Mouse (Mus musculus) splenic B cell, adult 2 months (primary cell): Measurements from ENCODE around the gene Krt8.
"Not testable (repeated sequence)": the region's sequence is repeated elsewhere in the genome, so short reads cannot be mapped to it uniquely, and the experiment has no call there.

Experiments used
- DNase-seq: peaks from one replicate; pipeline ENCODE4 v3.0.0-alpha.2; 2011; ENCODE audit warnings: low read depth, low spot score
- H3K27me3 ChIP-seq: 2 replicates; pipeline ENCODE4 v1.6.1; 2012; ENCODE audit warnings: mild to moderate bottlenecking, low read length, moderate library complexity, mixed read lengths; ENCODE audit not compliant: control insufficient read depth, poor library complexity, insufficient read depth, severe bottlenecking
- H3K36me3 ChIP-seq: 2 replicates; pipeline ENCODE4 v1.6.1; 2012; ENCODE audit warnings: mild to moderate bottlenecking, low read length, moderate library complexity, mixed read lengths; ENCODE audit not compliant: control insufficient read depth, poor library complexity, insufficient read depth, severe bottlenecking

Gene Krt8

GRCm38 (mm10) chr15:101999156-101999555 lies 5.1 kb downstream of the Krt8 start:
- H3K27me3 ChIP-seq, result no peaks in the 10 kb centered on the region
- H3K36me3 ChIP-seq, result no peaks in the 10 kb centered on the region

DNA sequence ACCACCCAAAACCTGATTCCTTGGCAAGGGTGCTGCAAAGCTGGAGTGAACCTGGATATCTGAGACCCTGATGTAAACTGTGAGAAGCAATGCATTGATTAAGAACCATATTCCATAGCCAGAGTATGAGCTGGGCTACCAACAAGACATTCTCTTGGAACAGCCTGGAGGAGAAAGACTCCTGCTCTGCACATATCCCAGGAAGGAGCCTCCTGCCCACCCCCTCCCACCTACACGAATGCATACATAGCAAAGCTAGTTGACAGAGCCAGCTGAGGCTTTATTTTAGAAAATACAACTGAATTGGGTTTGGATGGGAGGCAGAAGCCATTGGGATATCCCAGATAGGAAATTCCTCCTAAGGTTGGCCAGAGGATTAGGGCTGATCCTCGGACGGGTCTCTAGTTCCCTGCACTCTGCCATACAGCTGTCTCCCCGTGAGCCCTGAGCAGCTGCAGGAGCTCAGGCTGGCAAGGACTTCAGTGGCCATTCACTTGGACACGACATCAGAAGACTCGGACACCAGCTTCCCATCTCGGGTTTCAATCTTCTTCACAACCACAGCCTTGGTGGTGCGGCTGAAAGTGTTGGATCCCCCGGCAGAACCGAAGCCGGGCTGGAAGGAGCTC lies 7.7 kb downstream of the Krt8 start:
- not testable (repeated sequence) for H3K27me3 ChIP-seq, DNase-seq, H3K36me3 ChIP-seq

More at GRCm38 (mm10) chr15:101999156-101999555, 5.1 kb downstream of the Krt8 start:
- DNase-seq, result no peak

- Histone ChIP-seq H3K36me3 (no peaks in the 10 kb centered on the region), H3K27me3 (no peaks in the 10 kb centered on the region)
- DNase-seq, result no peak
These were observed 8.6 kb downstream of the Krt8 start for GRCm38 (mm10) chr15:101995484-101996236.

DNA sequence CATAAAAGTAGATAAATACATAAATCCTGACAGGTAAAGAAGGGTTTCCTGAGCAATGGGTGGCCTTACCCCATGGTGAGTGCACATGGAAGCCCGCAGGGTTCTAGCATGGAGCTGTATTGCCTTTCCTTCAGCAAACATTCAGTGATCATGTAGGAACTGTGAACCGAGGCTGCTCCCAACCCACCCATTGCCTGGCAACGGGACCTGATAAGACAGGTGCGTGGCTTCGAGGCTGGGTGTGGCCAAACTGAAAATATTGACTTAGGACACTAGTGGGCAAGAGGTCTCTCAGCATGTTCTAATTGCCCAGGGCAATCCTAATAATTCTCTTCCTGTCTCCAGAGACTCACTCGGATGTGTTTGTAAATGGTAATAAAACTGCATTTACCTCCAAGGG lies 9.9 kb downstream of the Krt8 start:
- Histone ChIP-seq H3K27me3 (no peaks in the 10 kb centered on the region), H3K36me3 (no peaks in the 10 kb centered on the region)
- DNase-seq, result no peak

GRCm38 (mm10) chr15:101990946-101991345 lies 13.3 kb downstream of the Krt8 start:
- no peaks in the 10 kb centered on the region for H3K27me3 ChIP-seq
- no peak for DNase-seq
- H3K36me3 ChIP-seq, result no peaks in the 10 kb centered on the region

DNA sequence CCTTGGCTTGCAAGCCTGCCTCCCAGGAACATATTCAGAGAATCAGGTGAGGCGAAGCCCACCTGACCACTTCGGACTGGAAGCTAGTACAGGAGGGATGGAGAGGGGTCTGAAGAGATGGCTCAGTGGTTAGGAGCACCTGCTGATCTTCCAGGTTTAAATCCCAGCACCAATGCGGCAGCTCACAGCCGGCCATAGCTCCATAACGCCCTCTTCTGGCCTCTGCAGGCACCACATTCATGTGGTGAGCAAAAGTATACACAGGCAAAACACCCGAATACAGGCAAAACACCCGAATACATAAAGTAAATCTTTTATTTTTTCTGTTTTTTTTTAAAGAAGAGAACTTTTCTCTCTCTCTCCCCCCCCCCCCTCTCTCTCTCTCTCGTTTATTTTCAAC lies 15.6 kb downstream of the Krt8 start:
- DNase-seq, result no peak
- H3K36me3 ChIP-seq, result no peaks in the 10 kb centered on the region

GRCm38 (mm10) chr15:101988119-101988518 lies 16.2 kb downstream of the Krt8 start:
- DNase-seq, result peak; percentile 84
- H3K36me3 ChIP-seq, result no peaks in the 10 kb centered on the region
- no peaks in the 10 kb centered on the region for H3K27me3 ChIP-seq

More for the DNA sequence above, 15.6 kb downstream of the Krt8 start:
- H3K27me3 ChIP-seq, result no peaks in the 10 kb centered on the region

DNA sequence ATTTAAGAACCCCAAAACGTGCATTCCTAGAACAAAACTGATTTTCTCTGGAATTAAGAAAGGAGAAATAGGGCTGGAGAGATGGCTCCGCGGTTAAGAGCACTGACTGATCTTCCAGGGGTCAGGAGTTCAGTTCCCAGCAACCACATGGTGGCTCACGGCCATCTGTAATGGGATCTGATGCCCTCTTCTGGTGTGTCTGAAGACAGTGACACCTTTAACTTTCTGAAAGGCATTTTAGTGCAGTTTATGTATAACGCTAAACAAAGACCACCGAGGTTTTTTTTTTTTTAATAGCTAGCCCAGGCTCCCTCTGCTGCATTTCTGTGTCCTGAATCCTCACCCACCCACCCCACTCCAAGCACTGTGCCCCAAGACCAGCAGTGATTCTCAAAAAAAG lies 19.5 kb downstream of the Krt8 start:
- Histone ChIP-seq H3K27me3 (no peaks in the 10 kb centered on the region), H3K36me3 (no peaks in the 10 kb centered on the region)
- no peak for DNase-seq

DNA sequence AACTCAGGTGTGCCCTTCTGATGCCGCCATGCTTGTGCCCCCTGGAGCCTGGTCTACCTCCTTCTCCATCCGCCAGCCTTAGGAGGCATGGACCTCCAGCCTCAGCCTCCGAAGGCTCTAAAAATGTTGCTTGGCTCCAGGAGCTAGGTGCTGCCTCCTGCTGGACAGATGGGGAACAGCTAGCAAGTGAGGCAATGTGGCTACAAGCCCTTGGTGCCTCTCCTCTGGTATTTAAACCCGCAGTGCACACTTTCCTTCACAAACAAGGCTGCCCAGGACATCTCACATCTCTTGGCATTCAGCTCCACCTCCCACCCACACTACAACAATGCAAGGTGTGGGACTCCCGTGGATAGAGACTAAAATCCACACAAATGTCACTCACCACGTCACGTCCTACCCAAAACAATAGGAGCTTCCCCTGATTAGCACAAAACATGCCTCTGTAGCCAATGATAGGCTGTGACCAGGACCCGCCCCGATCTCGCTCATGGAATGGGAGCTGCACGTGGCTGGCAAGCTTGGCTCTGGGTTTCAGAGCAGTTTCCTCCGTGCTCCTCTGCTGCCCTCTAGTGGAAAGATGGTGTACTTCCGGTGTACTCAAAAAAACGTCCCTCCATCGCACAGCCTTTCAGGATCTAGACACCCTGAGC lies 20.2 kb downstream of the Krt8 start:
- H3K36me3 ChIP-seq, result no peaks in the 10 kb centered on the region
- no peaks in the 10 kb centered on the region for H3K27me3 ChIP-seq
- peak; percentile 89 for DNase-seq

DNA sequence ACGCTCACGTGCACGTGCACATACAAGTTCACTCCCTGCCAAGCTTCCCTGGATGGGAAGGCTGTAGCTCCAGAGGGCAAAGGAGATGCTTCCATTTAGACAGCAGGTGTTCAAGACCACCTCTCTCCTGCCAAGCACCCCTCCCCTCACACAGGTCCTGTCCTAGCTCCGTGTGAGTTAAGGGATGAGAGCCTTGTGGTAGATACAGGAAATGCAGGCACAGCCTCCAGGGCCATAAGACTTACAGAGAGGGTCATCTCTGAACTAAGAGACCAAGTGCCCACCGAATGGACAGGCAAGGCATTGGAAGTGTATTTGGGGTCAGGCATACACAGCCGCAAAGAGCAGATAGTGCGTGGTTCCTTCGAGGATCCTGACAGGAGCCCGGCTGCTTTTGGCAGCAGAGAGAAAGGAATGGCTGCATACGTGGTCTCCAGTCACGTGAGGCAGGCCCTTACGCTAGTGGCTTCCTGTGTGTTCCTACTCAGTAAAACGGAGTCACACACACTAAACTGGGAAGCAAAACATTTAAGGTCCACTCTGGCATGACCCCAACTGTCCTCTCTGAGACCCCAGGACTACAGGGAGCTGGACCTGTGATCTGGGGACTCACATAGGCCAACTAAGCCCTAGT lies 20.9 kb downstream of the Krt8 start:
- H3K36me3 ChIP-seq, result no peaks in the 10 kb centered on the region
- DNase-seq, result no peak
- H3K27me3 ChIP-seq, result no peaks in the 10 kb centered on the region

- no peak for DNase-seq
These were observed 23.4 kb downstream of the Krt8 start for GRCm38 (mm10) chr15:101980849-101981248.

GRCm38 (mm10) chr15:101977043-101977726 lies 27.1 kb downstream of the Krt8 start:
- Histone ChIP-seq H3K27me3 (no peaks in the 10 kb centered on the region), H3K36me3 (no peaks in the 10 kb centered on the region)
- peak; percentile 39 for DNase-seq

More at GRCm38 (mm10) chr15:101980849-101981248, 23.4 kb downstream of the Krt8 start:
- Histone ChIP-seq H3K36me3 (no peaks in the 10 kb centered on the region), H3K27me3 (no peaks in the 10 kb centered on the region)

DNA sequence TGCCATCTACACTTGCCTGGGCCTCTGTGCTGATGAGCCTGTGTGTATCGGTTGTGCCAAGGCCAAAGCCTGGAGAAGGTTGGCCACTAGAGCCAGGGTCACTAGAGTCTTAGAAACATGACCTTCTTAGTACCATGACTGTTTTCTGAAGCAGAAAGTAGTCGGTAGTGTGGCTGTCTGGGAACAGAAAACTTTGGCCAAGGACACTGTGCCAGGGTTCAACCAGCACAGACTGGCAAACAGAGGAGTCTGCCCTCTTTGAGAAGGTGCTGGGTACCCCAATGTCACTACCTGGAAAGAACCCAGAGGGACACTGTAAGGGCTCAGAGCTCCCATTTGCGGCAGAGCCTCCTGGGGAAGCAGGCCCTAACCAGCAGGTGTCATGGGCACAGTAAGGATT lies 27.6 kb downstream of the Krt8 start:
- no peak for DNase-seq
- no peaks in the 10 kb centered on the region for H3K27me3 ChIP-seq
- no peaks in the 10 kb centered on the region for H3K36me3 ChIP-seq

DNA sequence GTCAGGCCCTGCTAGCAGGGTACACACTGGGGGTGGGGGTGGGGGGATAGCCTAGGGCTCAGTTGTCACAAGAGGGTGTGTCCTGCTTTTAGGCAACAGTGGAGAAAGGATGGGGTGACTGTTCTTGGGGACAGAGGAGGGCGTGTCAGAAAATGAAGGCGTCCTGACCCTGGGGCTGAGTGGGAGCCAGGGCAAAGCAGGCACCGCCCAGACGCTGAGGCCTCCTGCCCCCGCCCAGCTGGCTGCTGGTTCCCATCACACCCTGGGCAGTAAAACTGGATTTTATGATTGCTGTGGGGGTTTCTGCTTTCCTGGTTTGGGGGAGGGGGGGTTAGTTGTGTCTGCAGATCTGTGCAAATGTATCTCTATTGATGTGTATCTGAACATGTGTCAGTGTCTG lies 28.3 kb downstream of the Krt8 start:
- Histone ChIP-seq H3K36me3 (no peaks in the 10 kb centered on the region), H3K27me3 (no peaks in the 10 kb centered on the region)
- DNase-seq, result no peak
